Mouse (Mus musculus): Measurements from ENCODE around the gene Itgb3.

The Itgb3 gene

GRCm38 (mm10) chr11:104582630-104583364, 25.0 kb upstream of the Itgb3 start:
- DNase-seq = peak; percentile 24 to 33

GRCm38 (mm10) chr11:104585495-104585894, 22.3 kb upstream of the Itgb3 start:
- DNase-seq = no peak

GRCm38 (mm10) chr11:104587904-104588303, 19.9 kb upstream of the Itgb3 start:
- no peak for DNase-seq

GRCm38 (mm10) chr11:104588513-104588912, 19.3 kb upstream of the Itgb3 start:
- no peak for DNase-seq

- no peak for DNase-seq
Measured at GRCm38 (mm10) chr11:104589570-104589969, 18.2 kb upstream of the Itgb3 start.

GRCm38 (mm10) chr11:104590148-104590547, 17.7 kb upstream of the Itgb3 start:
- peak; percentile 54 to 75 for DNase-seq

- DNase-seq = no peak
Measured at GRCm38 (mm10) chr11:104592066-104592835, 15.5 kb upstream of the Itgb3 start.

GRCm38 (mm10) chr11:104596365-104596764, 11.4 kb upstream of the Itgb3 start:
- DNase-seq = no peak

GRCm38 (mm10) chr11:104599265-104599945, 8.4 kb upstream of the Itgb3 start:
- DNase-seq = no peak

GRCm38 (mm10) chr11:104600675-104601074, 7.1 kb upstream of the Itgb3 start:
- DNase-seq = no peak

GRCm38 (mm10) chr11:104604192-104604591, 3.6 kb upstream of the Itgb3 start:
- DNase-seq = no peak

- DNase-seq = no peak
Measured at GRCm38 (mm10) chr11:104608249-104608920, 585 bp downstream of the Itgb3 start.

GRCm38 (mm10) chr11:104609033-104609684, 1.4 kb downstream of the Itgb3 start:
- no peak for DNase-seq

- no peak for DNase-seq
Measured at GRCm38 (mm10) chr11:104609733-104610132, 1.9 kb downstream of the Itgb3 start.

GRCm38 (mm10) chr11:104611579-104612151, 3.9 kb downstream of the Itgb3 start:
- DNase-seq = no peak

- DNase-seq = no peak
Measured at GRCm38 (mm10) chr11:104613551-104613950, 5.8 kb downstream of the Itgb3 start.

- DNase-seq = no peak
Measured at GRCm38 (mm10) chr11:104614130-104614529, 6.3 kb downstream of the Itgb3 start.

GRCm38 (mm10) chr11:104616182-104616581, 8.4 kb downstream of the Itgb3 start:
- no peak for DNase-seq

GRCm38 (mm10) chr11:104618638-104619076, 10.9 kb downstream of the Itgb3 start:
- no peak for DNase-seq

- no peak for DNase-seq
Measured at GRCm38 (mm10) chr11:104619084-104620022, 11.6 kb downstream of the Itgb3 start.

Data from spleen, adult 18-20 months (tissue).